Mouse (Mus musculus) liver, embryonic 11.5 days (tissue): Measurements from ENCODE around the gene Dnajc22. TPM values are rescaled to one million over a fixed set of nuclear protein-coding genes. Genes with fewer than 3 reads are reported as not detected.

Experiments
- microRNA-seq: library from miRNA; unstranded; fragments of <30 nt; microRNA quantifications from one replicate; pipeline ENCODE4, GENCODE M21; 2017; ENCODE audit warnings: borderline number of aligned reads
- polyA plus RNA-seq: library from polyadenylated mRNA; unstranded; fragments of >200 nt; fragmentation: Nextera tagmentation; extraction: Ambion mirVana; gene quantifications from 2 replicates; pipeline ENCODE4 v1.2.1, GENCODE M21; 2014

Dnajc22 gene
- polyA plus RNA-seq, 1 experiment from 2014 or later: 19.8 TPM

Small RNAs within 50 kb of the gene (microRNA-seq; reads per million reads assigned to microRNA genes)
- 2.5 reads per million for gene Mir6960

Other genes starting within 250 kb of the Dnajc22 start
- 14.3 and 17.0 TPM in 2 replicates for gene Kmt2d, start 222.0 kb upstream of the Dnajc22 start, polyA plus RNA-seq
- gene Rhebl1, start 198.6 kb upstream of the Dnajc22 start, polyA plus RNA-seq: 6.7 and 7.4 TPM in 2 replicates
- 0.37 and 0.45 TPM in 2 replicates for gene Dhh, start 194.6 kb upstream of the Dnajc22 start, polyA plus RNA-seq
- 1.6 and 2.8 TPM in 2 replicates for gene Lmbr1l, start 174.9 kb upstream of the Dnajc22 start, polyA plus RNA-seq
- 1,854 and 2,015 TPM in 2 replicates for gene Tuba1b, start 158.6 kb upstream of the Dnajc22 start, polyA plus RNA-seq
- gene Gm49450, start 139.6 kb upstream of the Dnajc22 start, polyA plus RNA-seq: not detected in 2 replicates
- 419 and 432 TPM in 2 replicates for gene Tuba1a, start 139.5 kb upstream of the Dnajc22 start, polyA plus RNA-seq
- gene Tuba1c, start 63.3 kb upstream of the Dnajc22 start, polyA plus RNA-seq: 202 and 214 TPM in 2 replicates
- 0.36 and 0.90 TPM in 2 replicates for gene Prph, start 38.0 kb upstream of the Dnajc22 start, polyA plus RNA-seq
- gene Troap, start 18.6 kb upstream of the Dnajc22 start, polyA plus RNA-seq: 26.5 and 27.8 TPM in 2 replicates
- 0.25 TPM in 1 of 2 replicates, not detected in the other for gene C1ql4, start 5.4 kb upstream of the Dnajc22 start, polyA plus RNA-seq
- gene Spats2, start 32.7 kb downstream of the Dnajc22 start, polyA plus RNA-seq: 32.9 and 35.0 TPM in 2 replicates
- gene Kcnh3, start 131.7 kb downstream of the Dnajc22 start, polyA plus RNA-seq: 0.15 TPM in 1 of 2 replicates, not detected in the other
- 113 and 123 TPM in 2 replicates for gene Mcrs1, start 158.8 kb downstream of the Dnajc22 start, polyA plus RNA-seq
- 27.7 and 30.5 TPM in 2 replicates for gene Prpf40b, start 201.9 kb downstream of the Dnajc22 start, polyA plus RNA-seq
- gene Fam186b, start 202.7 kb downstream of the Dnajc22 start, polyA plus RNA-seq: 0.08 and 0.09 TPM in 2 replicates